Mouse (Mus musculus) cerebellum, postnatal 4 days (tissue): ENCODE results near the gene Cd274.
A peak's percentile ranks its signal among the peaks of the same experiment; 100 is the strongest.

ENCODE experiments used
- DNase-seq, 2 experiments: peaks; one replicate each; pipeline ENCODE4 v3.0.0; 2022; ENCODE audit warnings: low spot score in 2 of 2, mixed read lengths in 1 of 2

Gene Cd274

DNA sequence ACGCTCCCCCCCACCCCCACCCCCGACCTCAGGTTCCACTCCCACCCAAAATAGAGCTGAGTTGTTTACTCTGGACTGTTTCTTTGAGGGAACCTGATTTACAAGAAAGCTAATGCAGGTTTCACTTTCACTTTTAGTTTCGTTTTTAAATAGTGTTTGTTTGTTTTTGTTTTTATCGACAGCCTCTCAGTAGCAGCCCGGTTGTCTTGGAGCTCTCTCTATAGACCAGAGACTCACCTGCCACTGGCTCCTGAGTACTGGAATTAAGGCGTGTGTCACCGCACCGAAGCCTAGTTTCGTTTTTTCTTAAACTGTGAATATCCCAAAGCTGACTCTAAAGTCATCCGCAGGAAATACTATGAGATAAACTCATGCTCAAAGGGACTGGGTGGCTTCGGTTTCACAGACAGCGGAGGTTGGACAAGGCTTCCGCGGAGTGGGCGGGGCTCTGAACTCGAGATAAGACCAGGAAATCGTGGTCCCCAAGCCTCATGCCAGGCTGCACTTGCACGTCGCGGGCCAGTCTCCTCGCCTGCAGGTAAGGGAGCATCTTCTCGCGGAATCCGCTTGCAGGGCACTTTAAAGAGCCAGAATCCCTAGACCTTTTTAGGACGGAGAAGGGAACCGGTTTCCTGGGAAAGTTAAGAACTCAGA, at the start of gene Cd274, which contains the start of gene Plgrkt:
Gene Cd274 (plus strand): TSS at position 487 of the 654 bp plus-strand sequence.
Gene Plgrkt (minus strand): TSS at position 422 of the 654 bp plus-strand sequence.
- peak in 1 of 2 experiments; percentile 17 for DNase-seq

GRCm38 (mm10) chr19:29323416-29324049, 43.7 kb upstream of the Cd274 start:
- no peak for DNase-seq

DNA sequence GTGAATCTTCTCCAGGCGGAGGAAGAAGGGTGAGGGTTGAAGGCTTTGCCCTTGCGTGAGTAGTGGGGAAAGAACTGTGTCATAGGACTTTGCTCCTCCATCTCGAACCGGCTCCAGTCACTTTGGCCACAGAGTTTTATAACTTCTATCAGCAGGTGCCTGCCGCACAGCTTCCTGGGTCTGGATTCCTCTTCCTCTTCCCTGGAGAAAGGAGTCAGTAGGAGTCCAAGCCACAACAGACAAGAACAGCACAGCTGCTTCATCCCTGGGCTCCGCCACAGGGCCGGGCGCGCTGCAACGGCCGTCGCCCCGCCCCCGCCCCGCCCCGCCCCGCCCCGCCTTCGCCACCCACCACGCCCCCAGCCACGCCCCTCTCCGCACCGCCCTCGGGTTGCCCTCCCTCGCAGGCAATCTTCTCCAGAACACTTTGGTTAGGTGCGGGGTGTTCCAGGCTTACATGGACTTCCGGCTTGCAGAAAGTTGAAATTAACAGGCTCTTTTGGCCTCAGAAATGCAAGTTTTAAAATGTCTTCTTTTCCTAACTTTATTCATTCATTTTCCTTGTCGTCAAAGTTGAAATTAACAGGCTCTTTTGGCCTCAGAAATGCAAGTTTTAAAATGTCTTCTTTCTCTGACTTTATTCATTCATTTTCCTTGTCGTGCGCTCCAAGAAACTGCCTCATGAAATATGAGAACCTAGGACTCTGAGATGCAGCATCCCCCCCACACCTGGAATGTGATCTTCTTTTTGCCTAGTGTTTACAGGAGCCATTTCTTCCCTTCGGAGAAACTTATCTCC, 42.0 kb upstream of the Cd274 start, which contains the start of gene Insl6:
Gene Insl6 (minus strand): TSS at position 304 of the 799 bp plus-strand sequence.
- DNase-seq = peak in 1 of 2 experiments; percentile 38

GRCm38 (mm10) chr19:29325852-29326180, 41.4 kb upstream of the Cd274 start:
- DNase-seq = no peak

DNA sequence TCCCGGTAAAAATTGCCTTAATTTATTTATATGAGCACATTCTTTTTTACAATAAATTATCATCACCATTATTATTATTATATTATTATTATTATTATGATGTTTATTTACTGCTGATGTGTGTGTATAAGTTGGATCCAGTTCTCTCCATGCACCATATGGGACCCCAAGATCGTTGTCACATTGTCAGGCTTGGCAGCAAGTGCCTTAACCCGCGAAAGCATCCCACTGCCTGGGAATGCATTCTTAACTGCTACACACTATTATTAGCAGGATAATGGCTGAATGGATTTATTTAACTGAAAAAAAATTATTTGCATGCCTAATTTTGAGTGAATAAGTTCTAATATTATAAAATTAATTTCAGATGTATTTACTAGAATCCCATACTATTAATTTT, 40.9 kb upstream of the Cd274 start:
- no peak for DNase-seq

DNA sequence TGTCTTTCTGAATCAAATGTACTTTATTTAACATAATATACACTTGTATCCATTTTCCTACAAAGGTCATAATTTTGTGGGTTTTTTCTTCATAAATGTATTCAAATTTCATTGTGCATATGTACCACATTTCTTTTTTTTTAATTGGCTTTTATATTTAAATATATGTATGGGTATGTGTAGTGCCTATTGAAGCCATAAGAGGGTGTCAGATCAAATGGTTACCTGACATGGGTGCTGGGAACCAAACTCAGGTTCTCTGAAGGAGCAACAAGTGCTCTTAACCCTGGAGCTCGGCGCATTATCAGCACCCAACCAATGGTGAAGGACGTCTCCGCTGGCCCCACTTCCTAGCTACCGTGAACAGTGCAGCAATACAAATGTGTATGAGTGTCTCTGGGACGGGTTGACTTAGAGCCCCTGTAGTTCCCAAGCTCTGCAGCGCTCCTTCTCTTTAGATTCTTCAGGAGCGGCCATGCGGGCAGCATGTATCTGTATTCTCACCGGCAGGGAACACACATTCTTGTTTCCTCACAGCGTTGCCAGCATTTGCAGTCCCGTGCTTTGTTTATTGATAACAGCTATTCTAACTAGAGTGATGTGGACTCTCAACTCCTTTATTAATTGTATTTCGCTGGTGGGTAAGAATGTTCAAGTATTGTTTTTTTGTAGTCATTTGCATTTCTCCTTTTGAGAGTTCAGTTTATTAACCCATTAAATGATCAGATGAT, 40.3 kb upstream of the Cd274 start:
- no peak for DNase-seq

DNA sequence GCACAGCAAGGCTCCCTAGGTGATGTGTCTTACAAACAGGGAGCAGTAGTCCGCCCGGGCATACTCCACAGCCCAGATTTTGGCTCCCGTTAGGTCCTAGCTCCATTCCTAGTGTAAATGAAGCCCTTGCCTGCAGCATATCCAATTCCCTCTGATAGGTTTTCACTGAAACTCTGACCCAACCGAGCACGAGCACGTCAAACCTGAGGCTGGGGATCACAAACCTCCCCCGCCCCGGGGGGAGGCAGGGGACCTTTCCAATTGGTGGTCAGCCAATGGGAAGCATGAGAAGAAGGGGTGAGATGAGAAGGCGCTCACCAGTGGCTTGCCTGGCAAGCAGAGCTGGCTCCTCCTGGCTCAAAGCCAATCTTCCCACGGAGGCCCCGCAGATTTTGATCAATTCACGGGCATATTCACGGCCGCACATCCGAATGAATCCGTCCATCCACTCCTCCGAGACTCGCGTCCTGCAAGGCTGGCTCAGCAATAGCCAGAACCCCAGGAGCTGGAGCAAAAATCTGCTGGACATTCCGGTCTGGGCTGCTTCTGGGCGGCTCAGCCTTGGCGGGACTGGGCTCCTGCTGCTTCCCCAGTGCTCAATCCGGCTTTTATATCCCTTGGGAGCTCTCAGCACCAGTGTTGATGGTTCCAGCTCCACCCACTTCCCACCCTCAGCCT, 33.0 kb upstream of the Cd274 start, which contains the start of gene Rln1:
Gene Rln1 (minus strand): TSS at position 603 of the 678 bp plus-strand sequence.
- peak in 1 of 2 experiments; percentile 54 for DNase-seq

- no peak for DNase-seq
Observed at GRCm38 (mm10) chr19:29336624-29337023, 30.6 kb upstream of the Cd274 start.

DNA sequence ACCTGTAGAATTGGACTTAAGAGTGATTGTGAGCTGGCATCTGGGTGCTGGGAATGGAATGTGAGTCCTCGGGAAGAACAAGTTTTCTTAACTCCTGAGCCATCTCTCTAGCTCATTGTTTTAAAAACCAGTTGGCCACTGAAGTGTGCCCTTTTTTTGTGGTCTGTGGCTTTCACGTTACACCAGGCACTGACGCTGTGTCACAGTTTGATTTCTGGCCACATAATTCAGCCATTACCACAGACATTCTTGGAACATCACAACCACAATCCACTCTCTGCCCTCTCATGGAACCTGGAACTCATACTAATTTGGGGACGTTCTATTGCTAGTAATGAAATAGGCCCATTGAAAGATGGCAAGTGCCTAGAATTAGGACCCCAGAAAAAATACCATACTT, 26.2 kb upstream of the Cd274 start:
- DNase-seq = no peak

DNA sequence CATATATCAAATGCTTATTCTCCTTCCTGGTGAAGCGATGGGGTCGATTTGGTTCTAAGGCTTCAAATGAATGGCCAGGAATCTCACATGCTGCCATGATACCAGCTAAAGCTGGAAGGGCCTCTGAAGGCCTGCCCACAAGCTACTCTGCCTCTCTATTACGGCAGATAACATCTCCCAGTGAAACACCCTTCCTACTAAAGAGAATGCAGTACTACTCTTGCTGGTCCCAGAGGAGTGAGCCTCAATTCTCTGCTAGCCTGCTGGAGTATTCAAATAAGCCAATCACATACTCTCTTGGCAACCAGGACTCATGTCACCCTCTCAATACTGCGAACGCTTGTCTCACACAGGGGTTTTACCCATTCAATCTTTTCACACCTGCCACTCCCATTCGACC, 25.0 kb upstream of the Cd274 start:
- DNase-seq = no peak

- no peak for DNase-seq
Observed at GRCm38 (mm10) chr19:29344868-29345267, 22.4 kb upstream of the Cd274 start.

- no peak for DNase-seq
Observed at GRCm38 (mm10) chr19:29345636-29346035, 21.6 kb upstream of the Cd274 start.

DNA sequence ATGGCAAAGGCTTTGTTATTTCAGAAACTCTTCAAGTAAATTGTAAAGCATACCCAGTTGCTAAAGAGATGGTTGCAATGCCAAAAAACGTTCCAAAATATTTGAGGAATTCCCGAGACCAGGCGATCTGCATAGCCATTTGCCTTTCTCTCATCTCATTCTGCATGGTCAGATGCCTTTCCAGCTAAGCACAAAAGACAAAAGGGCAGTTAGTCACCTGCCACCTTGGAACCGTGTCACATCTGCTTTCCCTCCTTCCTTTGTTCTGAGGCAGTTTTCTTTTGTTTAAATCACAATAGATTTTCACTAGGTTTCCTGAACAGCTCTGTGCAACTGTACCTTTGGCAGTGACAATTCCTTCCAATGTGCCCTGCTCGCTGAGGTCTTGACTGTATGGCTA, 16.3 kb upstream of the Cd274 start:
- DNase-seq = no peak

GRCm38 (mm10) chr19:29354895-29355877, 12.1 kb upstream of the Cd274 start:
- peak; percentile 85 to 92 for DNase-seq

DNA sequence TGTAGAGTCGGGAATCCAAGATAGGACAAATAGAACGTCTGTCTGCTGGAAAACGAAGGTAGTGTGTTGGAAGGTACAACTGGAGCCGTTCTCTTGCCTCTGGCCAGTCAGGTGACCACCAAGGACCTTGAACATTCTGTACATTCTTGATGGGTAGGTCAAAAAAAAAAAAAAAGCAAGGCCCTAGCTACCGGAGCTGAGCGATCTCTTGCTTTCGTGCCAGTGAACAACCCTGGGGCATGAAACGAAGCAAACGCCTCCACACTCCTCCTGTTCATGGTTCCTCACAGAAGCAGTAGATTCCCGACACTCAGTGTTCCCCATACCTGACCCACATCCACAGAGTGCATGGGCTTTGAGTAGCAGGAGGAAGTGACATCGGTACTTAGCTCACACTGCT, 11.0 kb upstream of the Cd274 start:
- no peak for DNase-seq

- DNase-seq = no peak
Observed at GRCm38 (mm10) chr19:29360251-29360650, 7.0 kb upstream of the Cd274 start.

- peak; percentile 74 to 86 for DNase-seq
Observed at GRCm38 (mm10) chr19:29361468-29362130, 5.7 kb upstream of the Cd274 start.

DNA sequence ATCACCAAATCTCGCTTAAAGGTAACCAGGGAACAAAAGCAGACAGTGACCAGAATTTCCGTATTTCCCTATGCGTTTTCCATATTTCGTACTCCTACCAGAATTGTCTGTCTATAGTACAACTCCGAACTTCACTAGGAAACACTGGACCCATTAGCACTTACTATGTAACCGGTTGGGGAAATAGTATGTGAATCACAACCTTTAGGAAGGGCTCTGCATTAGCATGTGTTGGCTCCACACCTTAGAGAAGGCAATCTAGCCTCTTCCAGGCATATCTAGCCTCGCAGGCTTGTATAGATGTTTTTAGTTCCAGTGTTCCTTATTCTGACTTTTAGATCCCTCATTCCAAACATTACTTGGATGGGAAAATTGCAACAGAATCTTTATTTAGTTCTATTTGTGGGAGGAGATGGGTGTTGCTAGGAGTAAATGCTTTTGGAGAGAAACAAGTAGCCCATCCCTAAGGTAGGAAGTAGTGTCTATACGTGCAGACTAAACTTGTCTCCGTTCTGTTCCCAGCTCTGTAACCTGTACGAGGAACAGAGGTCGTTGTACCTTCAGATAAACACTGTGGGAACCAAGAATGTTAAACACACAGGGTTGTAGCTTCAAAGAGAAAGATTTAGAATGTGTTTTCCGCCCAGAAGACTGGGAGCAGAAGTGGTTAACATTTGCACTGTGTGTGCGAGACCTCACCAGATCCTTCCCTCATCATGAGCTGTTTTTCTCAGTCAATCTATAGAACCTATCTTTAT, 4.9 kb upstream of the Cd274 start:
- no peak for DNase-seq

DNA sequence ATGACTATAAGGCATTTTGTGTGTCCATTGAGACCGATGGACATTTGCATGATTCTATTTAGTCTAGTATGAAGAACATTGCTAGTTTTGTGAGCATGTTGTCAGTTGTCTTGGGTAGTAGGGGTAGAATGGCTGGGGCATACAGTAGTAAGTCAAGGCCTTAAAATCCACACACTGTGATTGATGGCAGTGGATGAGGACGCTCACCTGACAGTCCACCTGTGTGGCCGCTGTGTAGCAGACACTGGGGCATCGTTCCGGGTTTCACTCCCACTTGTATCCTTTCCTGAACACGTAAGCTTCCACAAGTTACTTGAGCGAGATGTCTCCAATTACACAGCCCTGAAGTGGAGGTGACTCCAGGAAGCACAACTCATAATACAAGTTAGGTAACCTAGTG, 3.7 kb upstream of the Cd274 start:
- DNase-seq = no peak
